Mouse (Mus musculus) adrenal gland (tissue): Measurements from ENCODE around the gene Eef2kmt.
"Not testable (repeated sequence)": the region's sequence is repeated elsewhere in the genome, so short reads cannot be mapped to it uniquely, and the experiment has no call there.

Source experiments
- intact Hi-C: fragments of 180-260 bp; cut with DNase I; formaldehyde crosslinking; loops from one replicate; pipeline ENCODE4 v1.15.1; 2025
- long read RNA-seq, 2 experiments: library from polyadenylated mRNA; unstranded; transcript quantifications; one replicate each; pipeline ENCODE4 v2.0.0; 2020; ENCODE audit warnings: borderline replicate concordance in 1 of 2; ENCODE audit not compliant: insufficient replicate concordance in 1 of 2

Eef2kmt gene
- long read RNA-seq, experiment 1, transcript Eef2kmt-204 (7 exons, 987 nt), result minor isoform, 5 of 35 reads
- long read RNA-seq, experiment 1, transcript Eef2kmt-201 (8 exons, 2,170 nt), result major isoform, 23 of 35 reads
- long read RNA-seq, experiment 1, partial matches to known transcripts, result 1 of 35 reads
- long read RNA-seq, experiment 1, other reads (novel, unspliced or antisense), result 6 of 35 reads
- long read RNA-seq, experiment 2, transcript Eef2kmt-201 (8 exons, 2,170 nt), result major isoform, 30 of 39 reads
- long read RNA-seq, experiment 2, partial matches to known transcripts, result 1 of 39 reads
- long read RNA-seq, experiment 2, other reads (novel, unspliced or antisense), result 4 of 39 reads

- intact Hi-C loops, result no loop called here
Observed at GRCm38 (mm10) chr16:5255779-5256496, at the start of gene Eef2kmt. Eef2kmt (minus strand) TSS chr16:5255983.

GRCm38 (mm10) chr16:5295238-5295637 lies 39.5 kb upstream of the Eef2kmt start:
- intact Hi-C loops, result no loop called here

GRCm38 (mm10) chr16:5285376-5285775 lies 29.6 kb upstream of the Eef2kmt start:
- intact Hi-C loops, result no loop called here

GRCm38 (mm10) chr16:5282686-5283085 lies 26.9 kb upstream of the Eef2kmt start:
- intact Hi-C loops, result no loop called here

- intact Hi-C loops, result no loop called here
Observed at GRCm38 (mm10) chr16:5279571-5280222, 23.9 kb upstream of the Eef2kmt start.

GRCm38 (mm10) chr16:5272371-5272770 lies 16.6 kb upstream of the Eef2kmt start:
- intact Hi-C loops, result no loop called here

GRCm38 (mm10) chr16:5271411-5272035 lies 15.7 kb upstream of the Eef2kmt start:
- intact Hi-C loops, result no loop called here

GRCm38 (mm10) chr16:5263926-5264325 lies 8.1 kb upstream of the Eef2kmt start:
- intact Hi-C loops, result no loop called here

- intact Hi-C loops, result no loop called here
Observed at GRCm38 (mm10) chr16:5263156-5263555, 7.4 kb upstream of the Eef2kmt start.

- intact Hi-C loops, result no loop called here
Observed at GRCm38 (mm10) chr16:5255081-5255740, 572 bp downstream of the Eef2kmt start.

GRCm38 (mm10) chr16:5254346-5255025 lies 1.3 kb downstream of the Eef2kmt start:
- intact Hi-C loops, result no loop called here

GRCm38 (mm10) chr16:5252260-5252659 lies 3.5 kb downstream of the Eef2kmt start:
- intact Hi-C loops, result no loop called here

- intact Hi-C loops, result no loop called here
Observed at GRCm38 (mm10) chr16:5250891-5251290, 4.9 kb downstream of the Eef2kmt start.

GRCm38 (mm10) chr16:5244411-5244810 lies 11.4 kb downstream of the Eef2kmt start:
- intact Hi-C loops, result loop anchor here (1.0 kb wide), 1 partner anchor 41 kb away; no protein-coding TSS in a partner anchor

GRCm38 (mm10) chr16:5242882-5243281 lies 12.9 kb downstream of the Eef2kmt start:
- intact Hi-C loops, result no loop called here

- intact Hi-C loops, result no loop called here
Observed at GRCm38 (mm10) chr16:5242355-5242754, 13.4 kb downstream of the Eef2kmt start.

- intact Hi-C loops, result no loop called here
Observed at GRCm38 (mm10) chr16:5233418-5234313, 22.1 kb downstream of the Eef2kmt start, which contains the start of gene Alg1. Alg1 (plus strand) TSS chr16:5233621.

GRCm38 (mm10) chr16:5232982-5233381 lies 22.8 kb downstream of the Eef2kmt start:
- intact Hi-C loops, result no loop called here

GRCm38 (mm10) chr16:5228103-5228502 lies 27.7 kb downstream of the Eef2kmt start:
- intact Hi-C loops, result not testable (repeated sequence)
